Mouse (Mus musculus) megakaryocyte, adult 5-6 weeks (primary cell): ENCODE data around the gene Zfp597. TPM values are rescaled to one million over a fixed set of nuclear protein-coding genes. Genes with fewer than 3 reads are reported as not detected.
"Not testable (repeated sequence)": the region's sequence is repeated elsewhere in the genome, so short reads cannot be mapped to it uniquely, and the experiment has no call there.

Experiments
- ATAC-seq: 2 replicates; pipeline ENCODE4 v1.8.0; 2016; ENCODE audit warnings: mild to moderate bottlenecking, inconsistent platforms; ENCODE audit not compliant: poor library complexity, severe bottlenecking
- total RNA-seq, 2 experiments: library from RNA; stranded (forward) in 1 of 2; stranded (reverse) in 1 of 2; fragments of 153-499, 151-499 nt in 1 of 2; fragments of 221-1000, 200-1000 nt in 1 of 2; gene quantifications; 2 replicates each; pipeline versions ENCODE4 v1.2.3 to v1.2.4; 2015 to 2017

The Zfp597 gene
- total RNA-seq, 2 experiments from 2014 or later = 11.0 to 22.5 TPM

DNA sequence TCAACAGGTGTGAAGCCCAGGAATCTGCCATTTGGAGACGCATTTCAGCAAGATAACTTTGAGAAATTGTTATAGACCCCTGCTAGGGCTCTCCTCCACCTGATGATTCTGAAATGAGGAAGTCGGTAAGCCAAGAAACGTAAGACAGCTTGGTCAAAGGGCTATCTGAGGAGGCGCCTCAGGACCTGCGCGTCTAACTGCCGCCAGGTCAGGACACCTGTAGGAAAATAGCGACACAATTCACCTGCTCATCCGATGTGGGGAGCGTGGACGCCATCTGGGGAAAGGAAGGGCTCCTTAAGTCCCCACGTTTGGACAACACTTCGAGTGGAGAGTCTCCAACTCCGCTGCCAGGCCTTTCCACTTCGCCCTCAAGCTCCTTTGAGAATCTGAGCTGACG is 12.5 kb downstream of the Zfp597 start:
- peak; percentile 63 for ATAC-seq

DNA sequence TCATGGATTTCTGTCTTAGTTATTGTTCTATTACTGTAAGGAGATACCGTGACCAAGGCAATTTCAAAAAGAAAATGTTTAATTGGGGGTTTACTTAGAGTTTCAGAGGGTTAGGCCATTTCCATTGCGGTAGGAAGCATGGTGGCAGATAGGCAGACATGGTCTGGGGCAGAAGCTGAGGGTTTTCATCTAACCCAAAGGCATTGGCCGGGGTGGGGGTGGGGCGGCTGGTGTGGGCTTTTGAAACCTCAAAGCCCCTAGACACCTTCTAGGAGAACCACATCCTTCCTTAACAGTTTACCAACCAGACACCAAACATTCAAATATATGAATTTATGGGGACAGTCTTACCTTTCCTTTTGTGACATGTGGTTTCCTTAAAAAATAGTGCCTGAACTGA is 25.1 kb downstream of the Zfp597 start:
- 0 out of 2 replicates have a peak, but pooled peaks have one; percentile 33 for ATAC-seq

DNA sequence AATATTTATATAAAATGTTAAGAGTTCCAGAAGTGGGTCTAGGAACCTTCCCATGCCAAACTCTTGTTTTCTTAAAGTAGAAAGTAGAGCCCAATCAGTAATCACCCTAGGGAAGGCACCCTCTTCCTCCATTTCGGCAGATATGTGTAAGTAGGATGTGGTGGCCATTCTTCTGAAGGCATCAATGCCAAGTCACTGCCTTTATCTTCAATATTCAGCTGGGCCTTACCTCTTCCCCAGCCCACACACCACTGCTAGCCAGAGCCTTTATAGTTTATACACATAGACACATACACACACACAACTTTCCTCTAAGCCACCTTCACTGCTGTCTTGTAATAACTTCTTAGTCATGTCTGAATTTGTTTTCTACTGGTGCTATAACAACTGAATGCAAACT is 28.6 kb downstream of the Zfp597 start:
- ATAC-seq = no peak

DNA sequence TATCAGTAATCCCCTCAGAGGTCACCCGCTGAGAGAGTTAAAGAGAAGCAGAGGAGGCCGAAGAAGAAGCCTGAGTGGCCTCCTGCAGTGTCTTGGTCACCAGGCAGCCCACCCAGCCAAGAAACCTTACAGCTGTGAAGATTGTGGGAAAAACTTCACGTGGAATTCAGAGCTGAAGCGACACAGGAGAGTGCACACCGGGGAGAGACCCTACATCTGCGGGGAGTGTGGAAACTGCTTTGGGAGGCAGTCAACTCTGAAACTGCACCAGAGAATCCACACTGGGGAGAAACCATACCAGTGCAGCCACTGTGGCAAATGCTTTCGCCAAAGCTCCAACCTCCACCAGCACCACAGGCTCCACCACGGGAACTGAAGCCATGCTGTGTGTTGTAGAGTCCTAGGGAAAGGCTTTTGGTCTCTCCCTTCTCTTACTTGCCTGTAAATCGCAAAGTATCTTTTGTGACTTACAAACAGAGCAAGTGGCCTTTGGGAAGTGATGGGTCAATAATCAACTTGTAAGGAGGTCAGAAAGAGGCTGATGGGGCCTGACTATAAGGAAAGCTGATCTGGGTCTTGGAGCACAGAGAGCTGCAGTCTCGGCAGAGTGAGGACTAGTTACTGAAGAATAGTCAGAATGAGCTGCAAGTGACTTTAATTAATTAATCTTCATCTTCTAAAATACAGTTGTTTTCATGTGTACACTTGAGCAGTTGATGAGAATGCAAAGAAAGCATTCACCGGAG is 29.8 kb downstream of the Zfp597 start:
- no peak for ATAC-seq

DNA sequence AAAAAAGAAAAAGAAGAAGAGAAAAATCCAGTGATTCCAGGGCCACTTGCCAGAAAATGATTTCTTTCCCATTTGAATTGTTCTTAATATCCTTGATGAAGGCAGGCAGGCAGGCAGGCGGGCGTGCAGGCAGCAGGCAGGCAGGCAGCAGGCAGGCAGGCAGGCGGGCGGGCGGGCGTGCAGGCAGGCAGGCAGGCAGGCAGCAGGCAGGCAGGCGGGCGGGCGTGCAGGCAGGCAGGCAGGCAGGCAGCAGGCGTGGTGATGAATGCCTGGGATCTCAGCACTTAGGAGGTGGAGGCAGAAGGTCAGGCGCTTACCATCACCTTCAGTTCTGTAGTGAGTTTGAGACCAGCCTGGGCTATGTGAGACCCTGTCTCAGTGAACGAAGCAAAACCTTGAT is 31.8 kb downstream of the Zfp597 start:
- ATAC-seq = no peak

DNA sequence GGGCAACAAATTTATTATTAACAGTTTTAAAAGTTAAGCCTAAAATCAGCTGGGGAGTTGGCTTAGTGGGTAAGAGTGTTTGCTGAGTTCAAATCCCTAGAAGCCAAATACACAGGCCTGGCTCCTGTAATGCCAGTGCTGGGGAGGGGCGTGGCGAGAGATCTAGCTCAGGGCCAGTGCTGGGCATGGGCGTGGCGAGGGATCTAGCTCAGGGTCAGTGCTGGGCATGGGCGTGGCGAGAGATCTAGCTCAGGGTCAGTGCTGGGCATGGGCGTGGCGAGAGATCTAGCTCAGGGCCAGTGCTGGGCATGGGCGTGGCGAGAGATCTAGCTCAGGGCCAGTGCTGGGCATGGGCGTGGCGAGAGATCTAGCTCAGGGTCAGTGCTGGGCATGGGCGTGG is 33.1 kb downstream of the Zfp597 start:
- not testable (repeated sequence) for ATAC-seq

DNA sequence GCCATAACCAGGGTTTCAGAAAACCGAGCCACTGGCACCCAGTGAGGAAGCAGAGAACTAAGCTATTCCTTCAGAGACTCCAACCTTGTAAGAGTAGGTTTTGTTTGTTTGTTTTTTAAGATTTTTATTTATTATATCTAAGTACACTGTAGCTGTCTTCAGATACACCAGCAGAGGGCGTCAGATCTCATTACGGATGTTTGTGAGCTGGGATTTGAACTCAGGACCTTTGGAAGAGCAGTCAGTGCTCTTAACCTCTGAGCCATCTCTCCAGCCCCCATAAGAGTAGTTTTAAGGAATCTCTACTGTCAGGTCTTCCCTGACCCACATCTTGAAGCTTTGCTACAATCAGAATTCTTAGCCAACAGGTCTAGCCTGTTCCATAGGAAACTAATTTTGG is 35.9 kb downstream of the Zfp597 start:
- no peak for ATAC-seq

DNA sequence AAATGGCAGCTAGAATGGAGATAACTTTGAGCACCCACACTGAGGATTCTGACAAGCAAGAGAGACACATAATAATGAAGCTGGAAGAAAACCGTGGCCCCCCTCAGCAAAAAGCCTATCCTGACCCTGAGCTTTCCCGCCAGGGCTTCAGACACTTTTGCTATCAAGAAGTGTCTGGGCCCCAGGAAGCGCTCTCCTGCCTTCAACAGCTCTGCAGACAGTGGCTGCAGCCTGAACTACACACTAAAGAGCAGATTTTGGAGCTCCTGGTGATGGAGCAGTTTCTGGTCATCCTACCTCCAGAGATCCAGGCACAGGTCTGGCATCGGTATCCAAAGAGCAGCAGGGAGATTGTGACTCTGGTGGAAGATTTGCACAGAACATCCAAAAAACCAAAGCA is 36.5 kb downstream of the Zfp597 start:
- ATAC-seq = no peak

DNA sequence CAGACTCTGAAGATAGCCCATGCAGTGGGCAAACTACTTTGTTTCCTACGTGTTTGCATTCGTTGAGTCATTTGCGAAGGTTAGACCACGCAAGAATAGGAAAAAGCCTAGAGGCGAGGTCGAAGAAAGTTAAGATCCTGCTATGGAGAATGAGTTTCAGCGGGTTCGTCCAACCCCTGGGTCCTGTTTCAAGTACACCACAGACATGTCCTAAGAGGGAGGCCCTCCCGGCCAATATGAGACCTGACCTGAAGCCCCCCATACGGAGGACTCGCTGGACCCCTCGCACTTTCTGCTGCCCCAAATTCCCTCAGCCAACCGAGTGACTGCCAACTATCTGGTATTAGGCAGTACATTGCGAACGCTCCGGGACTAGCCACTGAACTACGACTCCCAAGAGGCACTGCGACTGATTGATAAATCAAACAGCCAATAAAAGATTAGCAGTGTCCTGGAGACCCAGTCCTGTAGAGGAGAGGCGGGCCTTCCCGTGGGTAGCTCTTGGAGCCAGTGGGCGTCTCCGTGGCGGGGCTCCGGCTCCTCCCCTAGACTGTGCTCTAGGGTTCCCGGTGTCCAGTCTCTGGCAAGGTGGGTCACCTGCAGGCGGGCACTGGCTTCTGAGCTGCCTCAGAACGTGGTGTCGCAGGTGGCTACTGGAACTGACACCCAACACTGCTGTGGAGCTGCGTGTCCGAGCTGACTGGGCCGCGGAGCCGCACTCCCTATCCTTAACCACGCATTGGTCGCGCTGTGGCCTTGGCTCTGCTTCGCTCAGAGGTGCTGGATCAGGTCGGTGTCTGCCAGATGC is 37.4 kb downstream of the Zfp597 start, which contains the start of gene Zfp174:
Gene Zfp174 (plus strand): TSS at position 558 of the 808 bp plus-strand sequence.
- ATAC-seq = peak; percentile 100

DNA sequence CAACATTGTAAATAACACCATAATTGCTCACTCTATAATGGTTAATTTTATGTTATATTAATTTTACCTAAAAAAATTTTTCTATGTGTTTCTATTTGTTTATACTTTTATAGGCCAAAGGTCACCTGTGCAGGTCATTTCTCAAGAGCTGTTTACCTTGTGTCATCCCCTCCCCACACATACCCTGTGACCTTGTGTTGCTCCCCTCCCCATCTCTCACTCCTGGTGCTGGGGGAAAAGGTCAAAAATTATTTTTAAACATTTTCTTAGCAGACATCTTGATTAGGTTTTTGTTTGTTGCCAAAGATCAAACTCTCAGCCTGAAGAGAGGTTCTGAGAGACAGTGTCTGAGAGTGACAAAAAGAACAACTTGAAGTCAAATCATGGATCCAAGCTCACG is 40.6 kb downstream of the Zfp597 start:
- no peak for ATAC-seq

DNA sequence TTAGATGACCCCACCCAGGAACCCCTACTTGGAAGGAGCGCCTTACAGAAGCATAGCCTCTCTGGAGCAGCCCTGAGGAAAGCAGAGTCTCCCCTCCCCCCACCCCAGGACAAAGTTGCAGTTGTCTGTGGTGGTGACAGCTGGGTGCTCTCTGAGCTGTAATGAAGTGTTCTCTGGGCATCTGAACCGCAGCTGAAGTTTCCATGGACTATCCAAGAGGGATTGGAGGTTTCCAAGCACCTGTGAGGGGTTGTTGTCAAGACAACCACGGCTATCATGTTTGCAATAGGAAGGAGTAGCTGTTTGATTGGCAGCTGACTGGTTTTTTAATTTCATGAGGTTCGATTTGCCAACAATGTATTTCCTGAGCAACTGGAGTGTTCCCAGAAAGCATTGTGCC is 41.4 kb downstream of the Zfp597 start:
- no peak for ATAC-seq

DNA sequence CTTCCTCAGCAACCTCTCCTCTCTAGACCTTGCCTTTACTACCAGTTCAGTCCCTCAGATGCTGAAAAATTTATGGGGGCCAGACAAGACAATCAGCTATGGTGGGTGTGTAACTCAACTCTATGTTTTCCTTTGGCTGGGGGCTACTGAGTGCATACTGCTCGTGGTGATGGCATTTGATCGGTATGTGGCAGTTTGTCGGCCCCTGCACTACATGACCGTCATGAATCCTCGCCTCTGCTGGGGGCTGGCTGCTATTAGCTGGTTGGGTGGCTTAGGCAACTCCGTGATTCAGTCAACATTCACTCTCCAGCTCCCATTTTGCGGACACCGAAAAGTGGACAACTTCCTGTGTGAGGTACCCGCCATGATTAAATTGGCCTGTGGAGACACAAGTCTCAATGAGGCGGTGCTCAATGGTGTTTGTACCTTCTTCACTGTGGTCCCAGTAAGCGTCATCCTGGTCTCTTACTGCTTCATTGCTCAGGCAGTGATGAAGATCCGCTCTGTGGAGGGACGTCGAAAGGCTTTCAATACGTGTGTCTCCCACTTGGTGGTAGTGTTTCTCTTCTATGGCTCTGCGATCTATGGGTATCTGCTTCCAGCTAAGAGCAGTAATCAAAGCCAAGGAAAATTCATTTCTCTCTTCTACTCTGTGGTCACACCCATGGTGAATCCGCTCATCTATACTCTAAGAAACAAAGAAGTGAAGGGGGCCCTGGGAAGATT is 45.0 kb downstream of the Zfp597 start:
- ATAC-seq = peak; percentile 51; the same call in 1 of the 2 replicates

DNA sequence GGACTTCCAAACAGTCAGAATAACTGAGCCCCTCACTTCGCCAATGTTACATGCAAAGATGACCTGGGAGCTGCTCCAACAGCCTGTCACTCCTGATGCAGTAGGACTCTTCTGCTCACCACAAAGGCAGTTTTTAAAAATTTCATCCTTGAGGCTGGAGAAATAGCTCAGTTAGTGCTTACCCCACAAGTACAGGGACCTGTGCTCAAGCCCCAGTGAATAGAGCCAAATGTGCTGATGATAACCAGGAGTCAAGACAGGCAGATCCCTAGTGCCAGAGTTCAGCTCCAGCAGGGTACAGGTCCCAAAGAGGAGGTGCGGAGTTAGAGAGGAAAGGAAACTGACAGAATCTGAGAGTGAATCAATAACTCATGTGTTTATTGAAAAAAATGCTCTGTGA is 48.9 kb downstream of the Zfp597 start:
- no peak for ATAC-seq

DNA sequence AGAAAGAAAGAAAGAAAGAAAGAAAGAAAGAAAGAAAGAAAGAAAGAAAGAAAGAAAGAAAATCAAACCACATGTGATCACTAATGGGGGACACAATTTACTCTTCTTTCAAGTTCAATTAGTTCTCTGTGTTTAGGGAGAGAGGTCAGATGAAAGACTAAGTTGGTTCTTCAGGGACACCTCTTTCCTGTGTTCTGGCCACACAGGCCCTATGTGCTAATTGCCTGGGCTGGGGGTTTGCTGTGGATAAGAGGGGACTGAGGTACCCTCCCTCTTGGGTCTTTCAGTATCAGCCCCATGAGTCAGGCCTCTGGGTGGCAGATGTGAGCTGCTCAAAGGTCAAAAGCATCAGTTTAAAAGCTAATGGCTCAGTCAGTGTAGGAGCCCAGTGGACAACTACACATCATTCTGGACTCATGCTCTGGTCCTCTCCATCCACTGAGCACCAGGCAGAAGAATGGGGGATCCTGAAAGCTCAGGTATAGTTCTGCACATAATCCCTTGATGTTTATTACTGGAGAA is 53.7 kb downstream of the Zfp597 start, which contains the start of gene Olfr15:
Gene Olfr15 (plus strand): TSS at position 291 of the 522 bp plus-strand sequence.
- ATAC-seq = peak; percentile 47; the same call in 1 of the 2 replicates

DNA sequence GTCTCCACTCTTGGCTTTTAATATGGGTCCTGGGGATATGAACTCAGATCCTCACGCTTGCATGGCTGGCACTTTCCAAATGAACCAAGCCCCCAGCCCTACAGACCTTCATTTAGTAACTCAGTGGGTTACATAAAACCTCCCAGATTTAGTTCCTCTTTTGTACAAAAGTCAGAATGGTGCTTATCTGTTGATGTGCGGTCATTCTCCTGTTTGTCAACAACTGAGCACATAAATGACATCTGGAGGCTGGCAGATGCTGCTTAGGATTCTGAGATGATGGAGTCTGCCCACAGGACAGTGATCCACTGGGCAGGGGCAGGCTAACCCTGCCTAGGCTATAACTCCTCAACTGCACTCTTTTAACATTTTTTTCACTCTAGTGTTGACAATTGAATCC is 54.6 kb downstream of the Zfp597 start:
- ATAC-seq = peak; percentile 54

DNA sequence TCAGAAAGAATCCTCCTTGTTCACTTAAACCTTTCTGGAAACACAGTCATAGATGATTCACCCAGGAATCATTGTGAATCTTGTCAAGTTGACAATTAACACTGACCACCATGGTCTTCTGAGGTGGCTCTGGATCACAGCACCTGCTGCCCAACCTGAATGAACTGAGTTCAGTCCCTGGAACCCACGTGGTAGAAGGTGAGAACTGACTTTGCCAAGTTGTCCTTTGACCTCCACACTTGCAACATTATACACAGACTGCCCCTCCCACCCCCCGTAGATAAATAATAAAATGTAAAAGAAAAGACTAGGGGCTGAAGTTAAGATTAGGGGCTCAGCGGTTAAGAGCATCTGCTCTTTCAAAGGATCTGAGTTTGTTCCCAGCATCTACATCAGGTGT is 56.3 kb downstream of the Zfp597 start:
- ATAC-seq = no peak

DNA sequence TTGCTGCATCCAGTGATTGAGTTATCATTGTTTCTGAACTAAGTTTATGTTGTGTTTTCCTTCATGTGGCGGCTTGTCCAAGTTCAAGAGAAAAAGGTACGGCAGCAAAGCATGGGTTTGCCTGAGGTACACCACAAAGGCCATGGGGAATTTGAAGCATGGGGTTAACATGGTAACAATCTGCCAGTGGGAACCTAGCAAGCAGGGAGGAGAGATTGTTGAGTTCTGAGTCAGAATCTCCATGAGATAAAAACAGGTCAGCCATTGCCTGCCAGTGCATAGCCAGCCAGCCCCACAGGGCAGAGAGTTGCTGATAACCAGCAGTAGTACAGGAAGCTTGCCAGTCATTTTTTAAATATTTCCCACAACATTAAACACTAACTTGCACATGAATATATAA is 64.2 kb downstream of the Zfp597 start:
- ATAC-seq = no peak

DNA sequence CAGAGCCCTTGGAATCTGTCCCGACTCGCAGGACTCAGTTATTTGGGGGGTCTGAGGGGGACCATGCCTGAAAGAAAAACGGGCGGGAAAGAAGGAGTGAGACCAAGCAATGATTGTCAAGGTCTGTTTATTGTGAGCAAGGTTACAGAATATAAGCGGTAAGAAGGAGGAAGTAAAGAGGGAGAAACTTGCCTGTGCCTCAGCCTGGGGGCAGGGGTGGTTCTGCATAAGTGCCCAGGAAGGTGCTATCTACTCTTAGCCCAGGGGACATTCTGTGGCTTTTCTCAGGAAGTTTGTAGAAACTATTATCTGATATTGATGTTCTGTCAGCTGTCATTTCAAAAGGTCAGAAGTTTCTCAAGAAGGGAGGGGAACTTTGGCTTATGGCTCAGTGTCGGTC is 69.7 kb downstream of the Zfp597 start:
- ATAC-seq = not testable (repeated sequence)
